Comparison of ENCODE assay signal across 19 mouse cellular contexts in the genomic region with DNA sequence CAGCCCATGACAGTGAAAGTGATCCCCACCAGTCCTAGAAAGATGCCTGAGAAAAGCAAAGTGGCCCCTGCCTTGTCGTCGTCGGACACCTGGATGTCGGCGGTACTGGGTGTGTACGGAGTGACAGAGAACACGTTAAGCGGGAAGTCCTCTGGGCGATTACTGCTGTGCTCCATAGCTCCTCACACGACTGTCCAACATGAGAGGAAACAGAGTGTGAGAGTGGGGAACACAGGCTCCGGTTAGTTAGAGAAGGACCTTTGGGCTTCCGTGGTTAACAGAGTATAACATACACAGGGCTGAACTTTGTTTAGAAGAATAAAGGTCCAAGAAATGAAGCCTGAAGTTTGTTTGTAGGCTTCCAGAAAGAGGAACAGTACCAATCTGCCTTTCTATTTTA. TPM values are rescaled to one million over a fixed set of nuclear protein-coding genes. Genes with fewer than 3 reads are reported as not detected.
DNase-seq lines count a peak whose midpoint lies in the region; ATAC-seq and TF ChIP-seq lines count a peak whose summit lies in the region.
"Had no signal": no experiment of that assay in that cellular context is flagged by ENCODE, and none has a peak within 500 bp of the region (broad histone marks: within the 10 kb centered on the region; RNA-seq: fewer than 3 reads in every experiment).

A gene (minus strand): TSS at position 266 of the 400 bp plus-strand sequence.

- ATAC-seq in heart, embryonic 16.5 days (replicated peaks; ENCODE audit: extremely low read depth, insufficient read depth, low FRiP score) = no peak
- no peak for ATAC-seq in intestine, embryonic 14.5 days (replicated peaks; ENCODE audit: low FRiP score, low TSS enrichment, low read depth)
- no peak for ATAC-seq in limb, embryonic 13.5 days (ENCODE audit: low FRiP score, low read depth)
- no peak for ATAC-seq in midbrain, embryonic 15.5 days (replicated peaks)
- ATAC-seq: forebrain, embryonic 13.5 days; inflammation-experienced regulatory T-cells, adult 6 months had no signal

- H3K4me1 ChIP-seq in heart, embryonic 16.5 days (ENCODE audit: control insufficient read depth, insufficient read depth, low read length) = no peaks in the 10 kb centered on the region
- H3K4me1 ChIP-seq in intestine, embryonic 14.5 days (replicated peaks; ENCODE audit: control insufficient read depth, insufficient read depth, low read length) = no peaks in the 10 kb centered on the region
- peaks cover 5% of the 10 kb centered on the region for H3K4me1 ChIP-seq in limb, embryonic 13.5 days
- no peaks in the 10 kb centered on the region for H3K4me1 ChIP-seq in midbrain, embryonic 15.5 days
- H3K4me1 ChIP-seq: embryonic facial prominence, embryonic 13.5 days; forebrain, embryonic 13.5 days had no signal

- 70% methylated on average over 12 of the region's 12 CpGs for WGBS in heart, embryonic 16.5 days
- 88% methylated on average over 12 of the region's 12 CpGs for WGBS in intestine, embryonic 14.5 days
- 87% methylated on average over 12 of the region's 12 CpGs for WGBS in limb, embryonic 13.5 days
- 92% methylated on average over 12 of the region's 12 CpGs for WGBS in midbrain, embryonic 15.5 days

- no peak within 1 kb of the TSS for H3K9ac ChIP-seq in heart, embryonic 16.5 days (ENCODE audit: low read length)
- no peak within 1 kb of the TSS for H3K9ac ChIP-seq in intestine, embryonic 14.5 days (ENCODE audit: low read length)
- H3K9ac ChIP-seq in limb, embryonic 13.5 days = no peak within 1 kb of the TSS
- H3K9ac ChIP-seq in midbrain, embryonic 15.5 days = no peak within 1 kb of the TSS
- H3K9ac ChIP-seq: embryonic facial prominence, embryonic 13.5 days; forebrain, embryonic 13.5 days; limb, embryonic 12.5 days had no signal

- no peaks in the 10 kb centered on the region for H3K27me3 ChIP-seq in heart, embryonic 16.5 days (ENCODE audit: control insufficient read depth, insufficient read depth, low read length)
- H3K27me3 ChIP-seq in intestine, embryonic 14.5 days (replicated peaks; ENCODE audit: control insufficient read depth, insufficient read depth, low read length) = no peaks in the 10 kb centered on the region
- peaks cover 26% of the 10 kb centered on the region for H3K27me3 ChIP-seq in limb, embryonic 13.5 days
- no peaks in the 10 kb centered on the region for H3K27me3 ChIP-seq in midbrain, embryonic 15.5 days (replicated peaks)
- H3K27me3 ChIP-seq: forebrain, embryonic 13.5 days had no signal

- peak within 1 kb of the TSS; percentile 52 for H3K4me2 ChIP-seq in heart, embryonic 16.5 days (ENCODE audit: low read depth, low read length)
- no peak within 1 kb of the TSS for H3K4me2 ChIP-seq in intestine, embryonic 14.5 days (ENCODE audit: low read length)
- H3K4me2 ChIP-seq in limb, embryonic 13.5 days (replicated peaks) = peak within 1 kb of the TSS; percentile 23; the same call in 1 of the 2 replicates
- no peak within 1 kb of the TSS for H3K4me2 ChIP-seq in midbrain, embryonic 15.5 days
- H3K4me2 ChIP-seq: embryonic facial prominence, embryonic 13.5 days; forebrain, embryonic 13.5 days; limb, embryonic 12.5 days had no signal

- H3K36me3 ChIP-seq in heart, embryonic 16.5 days (ENCODE audit: control insufficient read depth, insufficient read depth) = no peaks in the 10 kb centered on the region
- no peaks in the 10 kb centered on the region for H3K36me3 ChIP-seq in intestine, embryonic 14.5 days (ENCODE audit: control insufficient read depth, insufficient read depth, low read length)
- H3K36me3 ChIP-seq in limb, embryonic 13.5 days = no peaks in the 10 kb centered on the region
- H3K36me3 ChIP-seq in midbrain, embryonic 15.5 days (replicated peaks) = no peaks in the 10 kb centered on the region
- H3K36me3 ChIP-seq: embryonic facial prominence, embryonic 13.5 days; limb, embryonic 12.5 days had no signal

- peaks cover 4% of the 10 kb centered on the region; the same call in 1 of the 2 replicates for H3K9me3 ChIP-seq in heart, embryonic 16.5 days (replicated peaks; ENCODE audit: control insufficient read depth, low read length)
- peaks cover 6% of the 10 kb centered on the region; the same call in 1 of the 2 replicates for H3K9me3 ChIP-seq in intestine, embryonic 14.5 days (ENCODE audit: control insufficient read depth, low read length)
- peaks cover 4% of the 10 kb centered on the region; the same call in 1 of the 2 replicates for H3K9me3 ChIP-seq in limb, embryonic 13.5 days
- H3K9me3 ChIP-seq in midbrain, embryonic 15.5 days = no peaks in the 10 kb centered on the region
- H3K9me3 ChIP-seq: embryonic facial prominence, embryonic 13.5 days; limb, embryonic 12.5 days had no signal

- TF ChIP-seq CTCF in layer of hippocampus, adult 2 months (conservative IDR thresholded peaks at IDR 0.05) = no peak

- peak within 1 kb of the TSS; percentile 2 for H3K4me3 ChIP-seq in heart, embryonic 16.5 days (ENCODE audit: low read length)
- H3K4me3 ChIP-seq in intestine, embryonic 14.5 days (ENCODE audit: low read depth, low read length) = no peak within 1 kb of the TSS
- no peak within 1 kb of the TSS for H3K4me3 ChIP-seq in limb, embryonic 13.5 days
- no peak within 1 kb of the TSS for H3K4me3 ChIP-seq in midbrain, embryonic 15.5 days
- no peak within 1 kb of the TSS for H3K4me3 ChIP-seq in layer of hippocampus, adult 2 months
- H3K4me3 ChIP-seq: embryonic facial prominence, embryonic 13.5 days; forebrain, embryonic 13.5 days; gastrocnemius, adult 2 months; limb, embryonic 12.5 days had no signal

- no peak for DNase-seq in heart, adult 9 months (ENCODE audit: low spot score in 2 of 2)
- DNase-seq in intestine, embryonic 14.5 days (ENCODE audit: low spot score) = no peak
- peak; percentile 91 for DNase-seq in kidney, adult 9 months
- no peak for DNase-seq in layer of hippocampus, adult 2 months (ENCODE audit: low spot score in 2 of 2)
- DNase-seq: cerebellum, postnatal 36 days; gastrocnemius, adult 2 months; heart, postnatal 36 days; lung, adult 18-20 months; right cerebral cortex, adult 18-20 months had no signal

- H3K27ac ChIP-seq in heart, embryonic 16.5 days (ENCODE audit: low read length) = no peak within 1 kb of the TSS
- H3K27ac ChIP-seq in intestine, embryonic 14.5 days (ENCODE audit: low read depth) = peak within 1 kb of the TSS; percentile 69
- H3K27ac ChIP-seq in limb, embryonic 13.5 days = no peak within 1 kb of the TSS
- no peak within 1 kb of the TSS for H3K27ac ChIP-seq in midbrain, embryonic 15.5 days
- no peak within 1 kb of the TSS for H3K27ac ChIP-seq in layer of hippocampus, adult 2 months
- H3K27ac ChIP-seq: embryonic facial prominence, embryonic 13.5 days; forebrain, embryonic 13.5 days; gastrocnemius, adult 2 months; limb, embryonic 12.5 days had no signal

RNA-seq across cellular contexts. Expression of the gene that starts here (rescaled TPM):
- not detected in 2 replicates for polyA plus RNA-seq in heart, embryonic 16.5 days (2015; fragmentation: Nextera tagmentation; extraction: Ambion mirVana)
- 0.15 and 0.20 TPM in 2 replicates for polyA plus RNA-seq in intestine, embryonic 14.5 days (2014; fragmentation: Nextera tagmentation; extraction: Ambion mirVana)
- polyA plus RNA-seq in limb, embryonic 13.5 days (2015; fragmentation: Nextera tagmentation; extraction: Ambion mirVana) = not detected in 2 replicates
- not detected in 2 replicates for polyA plus RNA-seq in midbrain, embryonic 15.5 days (2015; fragmentation: Nextera tagmentation; extraction: Ambion mirVana)
- under 1 TPM in 1 of 2 experiments, not detected in 1; 0.15 TPM for total RNA-seq in layer of hippocampus, adult 2 months (2021)
- total RNA-seq: gastrocnemius, adult 2 months; heart, postnatal 36 days; megakaryocyte-erythroid progenitor cell, adult 5-6 weeks; monocyte, adult 5-6 weeks; neutrophil, adult 5-6 weeks had no signal
- polyA plus RNA-seq: embryonic facial prominence, embryonic 13.5 days; forebrain, embryonic 13.5 days; inflammation-experienced regulatory T-cells, adult 6 months; limb, embryonic 12.5 days had no signal

Comparison
In these comparisons a context has a peak if more than half of its experiments do, and no peak if none do; other contexts are left out.
1. H3K4me2 ChIP-seq: peak in heart, embryonic 16.5 days (single experiment) and limb, embryonic 13.5 days (single experiment); none in intestine, embryonic 14.5 days (single experiment) and midbrain, embryonic 15.5 days (single experiment).